Mouse (Mus musculus): ENCODE measurements around the gene Spryd7. TPM values are rescaled to one million over a fixed set of nuclear protein-coding genes. Genes with fewer than 3 reads are reported as not detected.

Spryd7 gene
- polyA plus RNA-seq, 1 experiment from 2014 or later, result 15.5 TPM

- Histone ChIP-seq H3K4me1 (replicated peaks) (no peaks in the 10 kb centered on the region), H3K36me3 (peaks cover 11% of the 10 kb centered on the region; the same call in 1 of the 2 replicates), H3K9ac (replicated peaks) (no peak overlapping the region), H3K9me3 (no peaks in the 10 kb centered on the region), H3K4me2 (no peak overlapping the region), H3K27ac (no peak overlapping the region), H3K27me3 (no peaks in the 10 kb centered on the region), H3K4me3 (replicated peaks) (no peak overlapping the region)
- ATAC-seq (ENCODE audit: insufficient number of reproducible peaks, insufficient read depth, low FRiP score, low TSS enrichment, low read depth), result no peak
Observed at GRCm38 (mm10) chr14:61530966-61531365, 25.7 kb downstream of the Spryd7 start.

GRCm38 (mm10) chr14:61530396-61530795 lies 26.3 kb downstream of the Spryd7 start:
- H3K27me3 ChIP-seq, result no peaks in the 10 kb centered on the region
- H3K9me3 ChIP-seq, result no peaks in the 10 kb centered on the region
- no peak for ATAC-seq (ENCODE audit: insufficient number of reproducible peaks, insufficient read depth, low FRiP score, low TSS enrichment, low read depth)
- H3K4me1 ChIP-seq (replicated peaks), result no peaks in the 10 kb centered on the region
- H3K36me3 ChIP-seq, result peaks cover 6% of the 10 kb centered on the region; the same call in 1 of the 2 replicates
- 81% methylated on average over 2 of the region's 2 CpGs for WGBS
- H3K9ac ChIP-seq (replicated peaks), result no peak overlapping the region
- no peak overlapping the region for H3K4me2 ChIP-seq
- no peak overlapping the region for H3K4me3 ChIP-seq (replicated peaks)
- H3K27ac ChIP-seq, result no peak overlapping the region

GRCm38 (mm10) chr14:61529533-61529932 lies 27.2 kb downstream of the Spryd7 start:
- 82% methylated on average over 7 of the region's 7 CpGs for WGBS
- no peaks in the 10 kb centered on the region for H3K36me3 ChIP-seq
- no peak overlapping the region for H3K27ac ChIP-seq
- H3K4me3 ChIP-seq (replicated peaks), result no peak overlapping the region
- no peak overlapping the region for H3K4me2 ChIP-seq
- H3K27me3 ChIP-seq, result no peaks in the 10 kb centered on the region
- ATAC-seq (ENCODE audit: insufficient number of reproducible peaks, insufficient read depth, low FRiP score, low TSS enrichment, low read depth), result no peak
- H3K9ac ChIP-seq (replicated peaks), result no peak overlapping the region
- H3K9me3 ChIP-seq, result no peaks in the 10 kb centered on the region
- H3K4me1 ChIP-seq (replicated peaks), result no peaks in the 10 kb centered on the region

- Histone ChIP-seq H3K9ac (replicated peaks) (no peak overlapping the region), H3K9me3 (no peaks in the 10 kb centered on the region), H3K4me2 (no peak overlapping the region), H3K4me3 (replicated peaks) (no peak overlapping the region), H3K4me1 (replicated peaks) (no peaks in the 10 kb centered on the region), H3K27ac (no peak overlapping the region), H3K27me3 (no peaks in the 10 kb centered on the region), H3K36me3 (no peaks in the 10 kb centered on the region)
- WGBS, result 93% methylated on average over 2 of the region's 2 CpGs
- ATAC-seq (ENCODE audit: insufficient number of reproducible peaks, insufficient read depth, low FRiP score, low TSS enrichment, low read depth), result no peak
Observed at GRCm38 (mm10) chr14:61526006-61526405, 30.7 kb downstream of the Spryd7 start.

- Histone ChIP-seq H3K9me3 (no peaks in the 10 kb centered on the region), H3K4me3 (replicated peaks) (no peak overlapping the region), H3K36me3 (no peaks in the 10 kb centered on the region), H3K9ac (replicated peaks) (no peak overlapping the region), H3K27ac (no peak overlapping the region), H3K4me1 (replicated peaks) (no peaks in the 10 kb centered on the region), H3K4me2 (no peak overlapping the region), H3K27me3 (no peaks in the 10 kb centered on the region)
- no peak for ATAC-seq (ENCODE audit: insufficient number of reproducible peaks, insufficient read depth, low FRiP score, low TSS enrichment, low read depth)
- WGBS, result 88% methylated on average over 2 of the region's 2 CpGs
Observed at GRCm38 (mm10) chr14:61523821-61524220, 32.9 kb downstream of the Spryd7 start.

GRCm38 (mm10) chr14:61518659-61519480 lies 37.8 kb downstream of the Spryd7 start:
- Histone ChIP-seq H3K4me3 (replicated peaks) (no peak overlapping the region), H3K27me3 (no peaks in the 10 kb centered on the region), H3K9ac (replicated peaks) (no peak overlapping the region), H3K4me1 (replicated peaks) (no peaks in the 10 kb centered on the region), H3K4me2 (no peak overlapping the region), H3K36me3 (no peaks in the 10 kb centered on the region), H3K27ac (no peak overlapping the region), H3K9me3 (no peaks in the 10 kb centered on the region)
- 85% methylated on average over 10 of the region's 10 CpGs for WGBS
- ATAC-seq (ENCODE audit: insufficient number of reproducible peaks, insufficient read depth, low FRiP score, low TSS enrichment, low read depth), result no peak

- no peak overlapping the region for H3K4me2 ChIP-seq
Observed at GRCm38 (mm10) chr14:61516471-61517426, 39.9 kb downstream of the Spryd7 start.

GRCm38 (mm10) chr14:61511494-61511893 lies 45.2 kb downstream of the Spryd7 start:
- no peaks in the 10 kb centered on the region for H3K27me3 ChIP-seq
- 72% methylated on average over 2 of the region's 2 CpGs for WGBS
- H3K9ac ChIP-seq (replicated peaks), result no peak overlapping the region
- peaks cover 7% of the 10 kb centered on the region for H3K9me3 ChIP-seq
- H3K4me2 ChIP-seq, result no peak overlapping the region
- ATAC-seq (ENCODE audit: insufficient number of reproducible peaks, insufficient read depth, low FRiP score, low TSS enrichment, low read depth), result no peak
- H3K36me3 ChIP-seq, result no peaks in the 10 kb centered on the region
- H3K4me3 ChIP-seq (replicated peaks), result no peak overlapping the region
- no peak overlapping the region for H3K27ac ChIP-seq
- no peaks in the 10 kb centered on the region for H3K4me1 ChIP-seq (replicated peaks)

More at GRCm38 (mm10) chr14:61516471-61517426, 39.9 kb downstream of the Spryd7 start:
- H3K27me3 ChIP-seq, result no peaks in the 10 kb centered on the region
- 84% methylated on average over 9 of the region's 9 CpGs for WGBS
- H3K27ac ChIP-seq, result no peak overlapping the region
- no peak for ATAC-seq (ENCODE audit: insufficient number of reproducible peaks, insufficient read depth, low FRiP score, low TSS enrichment, low read depth)
- H3K9me3 ChIP-seq, result no peaks in the 10 kb centered on the region
- no peaks in the 10 kb centered on the region for H3K36me3 ChIP-seq
- no peak overlapping the region for H3K9ac ChIP-seq (replicated peaks)
- H3K4me3 ChIP-seq (replicated peaks), result no peak overlapping the region
- H3K4me1 ChIP-seq (replicated peaks), result no peaks in the 10 kb centered on the region

- WGBS, result 44% methylated on average over 20 of the region's 20 CpGs
- Histone ChIP-seq H3K27ac (no peak overlapping the region), H3K27me3 (no peaks in the 10 kb centered on the region), H3K36me3 (no peaks in the 10 kb centered on the region), H3K9me3 (no peaks in the 10 kb centered on the region), H3K9ac (replicated peaks) (no peak overlapping the region), H3K4me1 (replicated peaks) (no peaks in the 10 kb centered on the region), H3K4me2 (no peak overlapping the region), H3K4me3 (replicated peaks) (no peak overlapping the region)
- no peak for ATAC-seq (ENCODE audit: insufficient number of reproducible peaks, insufficient read depth, low FRiP score, low TSS enrichment, low read depth)
Observed at GRCm38 (mm10) chr14:61497716-61498490, 58.8 kb downstream of the Spryd7 start.

- no peaks in the 10 kb centered on the region for H3K4me1 ChIP-seq (replicated peaks)
- no peaks in the 10 kb centered on the region for H3K27me3 ChIP-seq
- no peak for ATAC-seq (ENCODE audit: insufficient number of reproducible peaks, insufficient read depth, low FRiP score, low TSS enrichment, low read depth)
- no peak overlapping the region for H3K27ac ChIP-seq
- H3K4me3 ChIP-seq (replicated peaks), result no peak overlapping the region
- no peaks in the 10 kb centered on the region for H3K9me3 ChIP-seq
- no peak overlapping the region for H3K9ac ChIP-seq (replicated peaks)
- 78% methylated on average over 6 of the region's 6 CpGs for WGBS
- no peaks in the 10 kb centered on the region for H3K36me3 ChIP-seq
- no peak overlapping the region for H3K4me2 ChIP-seq
Observed at GRCm38 (mm10) chr14:61493511-61494135, 63.1 kb downstream of the Spryd7 start.

Data from limb, embryonic 12.5 days (tissue).